Mouse (Mus musculus): ENCODE results near the gene Sgip1.
A peak's percentile ranks its signal among the peaks of the same experiment; 100 is the strongest.

The Sgip1 gene

DNA sequence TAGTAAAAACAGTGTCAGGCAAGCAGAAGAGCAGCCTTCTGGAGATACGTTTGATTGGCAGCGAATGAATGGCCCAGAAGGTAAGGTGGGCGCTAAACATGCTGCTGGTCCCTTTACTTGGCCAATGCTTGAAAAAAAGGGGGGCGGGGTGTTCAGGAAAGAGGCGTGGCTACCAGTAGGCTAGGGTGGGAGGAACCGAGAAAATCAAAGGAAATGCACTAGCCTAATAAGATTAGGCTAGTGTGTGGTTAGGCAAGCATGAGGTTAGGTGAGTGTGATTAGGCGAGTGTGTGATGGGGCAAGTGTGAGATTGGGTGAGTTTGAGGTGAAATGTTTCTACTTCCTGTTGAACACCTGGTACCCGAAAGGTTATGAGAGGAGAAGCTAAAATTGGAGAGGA, at the start of gene Sgip1:
Gene Sgip1 (plus strand): TSS at position 11 of the 400 bp plus-strand sequence.
- DNase-seq: no peak

DNA sequence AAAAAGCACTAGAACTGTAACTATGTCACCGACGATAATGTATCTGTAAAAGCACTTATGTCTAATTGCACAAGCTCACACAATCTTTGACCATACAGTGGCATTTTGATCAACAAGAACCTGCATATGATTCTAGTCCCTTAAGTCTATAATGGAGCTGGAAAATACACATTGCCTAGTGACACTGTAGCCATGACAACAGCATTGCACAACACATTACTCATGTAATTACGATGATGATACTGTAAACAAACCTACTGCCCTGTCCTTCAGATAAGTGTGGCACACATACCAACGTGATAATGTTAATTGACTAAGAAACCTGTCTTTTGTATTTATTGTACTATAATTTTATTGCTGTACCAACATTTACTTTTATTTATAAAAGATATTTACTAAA, 49.7 kb upstream of the Sgip1 start:
- DNase-seq: no peak

DNA sequence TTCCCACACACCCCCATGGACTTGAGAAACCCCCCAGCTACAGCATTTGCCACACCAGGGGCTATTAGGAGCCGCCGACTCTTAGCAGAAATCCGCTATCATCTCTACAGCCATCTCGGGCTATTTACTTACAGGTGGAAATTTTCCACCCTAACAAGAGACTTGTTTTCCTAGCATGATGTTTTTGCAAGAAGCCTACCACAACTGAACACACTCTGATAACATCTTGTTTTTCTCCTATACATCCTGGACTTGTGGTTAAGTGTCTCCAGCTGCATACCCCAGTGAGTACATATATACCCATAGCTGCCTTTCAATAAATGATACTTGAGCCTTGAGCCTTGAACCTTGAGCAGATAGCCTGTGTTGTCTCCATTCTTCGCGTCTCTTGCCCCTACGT, 43.1 kb upstream of the Sgip1 start:
- no peak for DNase-seq

- no peak for DNase-seq
These were observed 29.4 kb upstream of the Sgip1 start for GRCm38 (mm10) chr4:102711731-102712130.

DNA sequence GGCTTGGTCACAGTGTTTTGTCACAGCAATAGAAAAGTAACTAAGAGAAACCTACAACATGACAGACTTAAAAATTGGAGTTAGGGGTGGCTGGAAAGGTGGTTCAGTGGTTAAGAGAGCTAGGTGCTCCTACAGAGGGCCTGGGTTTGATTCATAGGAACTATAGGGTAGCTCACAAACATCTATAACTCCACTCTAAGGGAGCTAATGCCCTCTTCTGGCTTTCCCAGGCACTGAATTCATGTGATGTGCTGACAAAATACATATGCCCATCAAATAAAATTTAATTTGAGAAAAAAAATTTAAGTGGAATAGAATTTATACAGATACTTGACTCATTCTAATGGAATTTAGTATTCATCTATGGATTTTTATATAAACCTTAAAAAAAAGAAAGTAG, 25.6 kb upstream of the Sgip1 start:
- DNase-seq: no peak

DNA sequence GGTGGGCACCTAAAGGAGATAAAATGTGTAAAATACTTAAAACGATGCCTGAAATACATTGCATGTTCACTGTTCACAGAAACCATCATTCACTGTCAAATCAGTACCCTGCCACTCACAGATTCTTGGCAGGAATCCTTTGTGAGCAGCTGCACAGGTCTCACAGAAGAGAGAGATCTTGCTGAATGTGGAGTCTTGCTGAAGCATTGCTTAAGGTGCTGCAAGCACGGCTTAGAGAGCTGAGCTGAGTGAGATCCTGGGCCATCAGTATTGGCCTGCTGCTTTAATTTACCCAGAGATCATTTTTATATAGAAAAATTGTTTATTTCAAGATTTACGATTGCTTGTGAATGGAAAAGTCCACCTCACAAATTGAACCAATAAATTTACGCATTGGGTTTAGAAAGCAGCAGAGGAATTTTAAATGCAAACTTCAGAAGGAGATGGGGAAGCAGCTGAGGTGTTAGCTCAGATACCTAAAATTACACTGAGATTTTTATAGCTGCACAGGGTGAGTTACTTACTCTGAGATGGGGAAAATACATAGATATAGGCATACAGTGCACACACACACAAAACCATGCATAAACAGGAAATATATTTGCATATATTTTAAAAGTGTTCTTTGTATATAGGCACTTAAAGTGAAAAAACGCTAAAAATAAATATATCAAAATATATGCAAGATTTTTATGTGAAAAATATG, 23.8 kb upstream of the Sgip1 start:
- no peak for DNase-seq

GRCm38 (mm10) chr4:102719535-102719934, 21.6 kb upstream of the Sgip1 start:
- DNase-seq: no peak

DNA sequence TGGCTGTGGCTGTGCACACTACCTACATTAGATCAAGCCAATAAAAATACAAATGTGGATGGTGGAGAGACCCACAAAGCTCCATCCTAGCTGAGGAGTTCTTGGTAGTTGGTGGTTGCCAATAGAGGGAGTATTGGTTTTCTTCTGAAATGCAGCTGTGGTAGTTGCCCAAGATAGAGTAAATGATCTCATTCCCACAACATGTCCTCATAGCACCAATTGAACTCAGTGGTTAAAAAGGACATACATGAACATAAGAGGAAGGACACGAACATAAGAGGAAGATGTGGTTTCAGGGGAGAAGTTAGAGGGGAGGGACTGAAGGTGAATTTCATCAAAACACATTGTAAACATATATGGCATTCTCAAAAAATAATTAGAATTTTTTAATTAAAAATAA, 21.1 kb upstream of the Sgip1 start:
- DNase-seq: no peak

- DNase-seq: no peak
These were observed 16.7 kb upstream of the Sgip1 start for GRCm38 (mm10) chr4:102724442-102724841.

GRCm38 (mm10) chr4:102730976-102731375, 10.1 kb upstream of the Sgip1 start:
- DNase-seq: no peak

- DNase-seq: no peak
These were observed 7.0 kb upstream of the Sgip1 start for GRCm38 (mm10) chr4:102734022-102734657.

DNA sequence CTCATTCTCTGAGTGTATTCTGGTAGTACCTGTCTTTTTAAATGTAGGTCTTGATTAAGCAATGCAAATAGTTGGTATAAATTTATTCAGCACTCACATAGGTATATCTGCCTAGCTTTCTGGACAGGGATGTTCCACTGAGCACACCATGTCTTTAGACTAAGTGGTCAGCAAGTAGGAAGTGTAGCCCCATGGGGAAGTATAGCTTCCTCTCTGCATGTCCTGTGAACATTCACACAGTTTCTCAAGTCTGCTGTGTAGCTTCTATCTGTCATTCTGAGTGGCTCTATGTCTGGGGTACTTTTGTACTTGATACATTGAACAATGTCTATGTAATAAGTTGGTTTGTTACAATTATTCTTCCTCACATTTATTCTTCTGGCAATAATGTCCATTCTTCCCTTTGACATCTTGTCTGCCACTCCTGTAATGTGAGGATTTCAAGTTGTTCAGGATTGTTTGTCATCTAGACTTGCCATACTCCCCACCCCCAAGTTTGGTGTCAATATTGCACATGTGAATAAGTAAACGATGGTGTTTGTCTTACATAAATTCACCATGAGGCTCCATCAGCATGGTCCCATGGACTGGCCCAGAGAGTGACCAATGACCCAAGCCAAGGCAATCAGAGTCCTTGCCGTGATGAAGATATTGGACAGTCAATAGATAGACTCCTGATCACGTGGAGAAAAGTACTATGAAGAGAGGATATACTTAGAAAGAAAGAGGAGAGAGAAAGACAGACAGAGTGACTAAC, 12.4 kb downstream of the Sgip1 start:
- DNase-seq: peak; percentile 55

GRCm38 (mm10) chr4:102759095-102759890, 18.2 kb downstream of the Sgip1 start:
- DNase-seq: peak; percentile 94

DNA sequence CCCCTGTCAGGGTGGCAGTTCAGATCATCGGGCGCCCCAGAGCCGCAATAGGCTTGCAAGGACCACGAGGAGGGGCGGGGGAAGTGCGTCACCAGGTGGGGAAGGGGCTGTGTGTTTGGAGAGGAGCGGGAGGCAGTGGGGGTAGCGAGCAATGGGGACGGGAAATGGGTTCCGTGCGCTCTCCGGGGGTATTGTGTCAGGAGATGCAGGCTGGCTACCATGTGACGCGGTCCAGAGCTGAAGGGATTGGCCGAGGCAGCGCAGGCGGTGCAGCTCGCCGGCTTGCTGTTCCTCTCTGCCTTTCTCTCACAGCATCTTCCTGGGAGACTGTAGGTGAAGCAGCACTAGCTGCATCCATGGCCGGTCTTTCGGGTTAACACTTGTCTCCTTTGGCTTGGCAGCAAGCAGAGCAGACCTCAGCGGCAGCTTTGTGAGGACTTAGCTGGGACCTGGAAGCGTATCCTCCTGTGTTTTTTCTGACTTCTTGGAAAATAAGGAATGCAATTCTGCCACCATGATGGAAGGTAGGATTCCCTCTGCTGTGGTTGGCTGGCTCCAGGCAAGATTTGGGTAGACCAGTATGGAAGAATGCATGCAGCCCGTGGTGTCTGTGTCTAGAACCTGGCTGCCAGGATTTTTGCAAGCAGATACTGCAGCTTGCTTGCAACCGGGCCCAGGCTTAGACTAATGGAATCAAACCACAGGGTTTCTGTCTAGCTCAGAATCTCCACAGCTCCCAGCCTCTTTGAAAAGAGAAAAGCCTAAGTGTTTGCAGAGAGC, 19.1 kb downstream of the Sgip1 start:
- DNase-seq: peak; percentile 98

- DNase-seq: peak; percentile 29
These were observed 21.0 kb downstream of the Sgip1 start for GRCm38 (mm10) chr4:102762075-102762474.

- DNase-seq: peak; percentile 28
These were observed 28.0 kb downstream of the Sgip1 start for GRCm38 (mm10) chr4:102769070-102769469.

DNA sequence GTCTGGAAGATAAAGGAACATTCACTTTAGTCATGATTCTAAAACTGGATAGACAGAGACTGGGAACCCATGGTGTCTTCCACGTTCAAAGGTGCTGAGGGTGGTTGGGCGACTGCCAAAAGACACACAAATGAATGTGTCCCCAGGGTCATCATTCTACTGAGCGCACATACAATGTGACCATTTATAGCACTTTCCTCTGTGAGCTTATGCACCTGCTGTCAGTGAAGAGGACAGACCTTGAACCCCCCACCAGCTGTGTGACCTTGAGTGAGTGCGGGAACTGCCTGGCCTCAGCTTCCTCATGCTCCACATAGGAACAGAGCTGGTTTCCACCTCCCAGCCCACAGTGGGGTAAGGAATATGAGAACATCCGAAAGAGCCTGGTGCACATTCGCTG, 28.8 kb downstream of the Sgip1 start:
- peak; percentile 77 for DNase-seq

DNA sequence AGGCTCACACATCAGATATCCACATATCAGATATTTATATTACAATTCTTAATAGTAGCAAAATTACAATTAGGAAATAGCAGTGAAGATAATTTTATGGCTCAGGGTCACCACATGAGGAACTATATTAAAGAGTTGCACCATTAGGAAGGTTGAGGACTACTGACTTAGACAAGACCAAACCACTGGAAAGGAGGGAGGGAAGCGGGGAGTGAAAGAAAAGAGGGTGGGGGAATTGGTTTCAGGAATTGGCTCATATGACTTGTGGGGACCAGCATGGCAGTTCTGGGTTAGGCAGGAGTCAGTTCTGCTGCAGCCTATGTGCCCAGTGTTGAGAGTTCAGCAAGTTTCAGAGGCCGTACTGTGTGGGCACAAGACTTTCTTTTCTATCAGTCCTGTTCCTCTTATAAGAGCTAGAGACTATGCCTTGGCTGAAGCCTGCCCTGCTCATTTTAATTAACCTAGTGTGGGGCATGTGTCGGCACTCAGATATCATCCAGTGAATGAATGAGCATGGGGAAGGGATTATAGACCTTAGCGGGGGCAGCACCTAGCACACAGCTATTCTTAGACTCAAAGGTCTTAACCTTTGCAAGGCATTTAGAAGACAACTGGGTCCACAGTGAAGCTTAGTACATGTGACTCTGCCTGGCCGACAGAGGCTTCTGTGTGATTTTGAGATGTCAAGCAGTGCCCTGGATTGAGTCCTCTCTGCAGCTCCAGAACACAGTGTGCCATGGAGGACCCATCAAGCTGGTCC, 30.7 kb downstream of the Sgip1 start:
- peak; percentile 55 for DNase-seq

- peak; percentile 41 for DNase-seq
These were observed 32.1 kb downstream of the Sgip1 start for GRCm38 (mm10) chr4:102773225-102773624.

DNA sequence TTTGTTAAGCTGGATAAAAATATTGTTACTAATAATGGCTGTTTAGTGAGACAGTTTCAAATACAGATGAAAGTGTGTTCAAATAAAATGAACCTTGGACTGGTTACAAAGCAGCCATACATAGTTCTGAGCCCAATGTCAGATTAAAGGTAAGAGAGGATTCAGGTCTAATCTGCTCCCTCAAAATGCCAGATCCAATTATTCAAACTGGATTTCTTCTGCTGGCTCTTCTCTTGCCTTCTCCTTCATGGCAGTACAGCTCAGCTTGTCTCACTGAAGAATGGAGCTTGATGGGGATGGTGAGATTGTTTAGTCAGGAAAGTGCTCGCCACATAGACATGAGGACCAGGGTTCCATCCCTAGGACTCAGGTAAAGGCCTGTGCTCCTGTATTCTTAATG, 32.7 kb downstream of the Sgip1 start:
- DNase-seq: no peak

DNA sequence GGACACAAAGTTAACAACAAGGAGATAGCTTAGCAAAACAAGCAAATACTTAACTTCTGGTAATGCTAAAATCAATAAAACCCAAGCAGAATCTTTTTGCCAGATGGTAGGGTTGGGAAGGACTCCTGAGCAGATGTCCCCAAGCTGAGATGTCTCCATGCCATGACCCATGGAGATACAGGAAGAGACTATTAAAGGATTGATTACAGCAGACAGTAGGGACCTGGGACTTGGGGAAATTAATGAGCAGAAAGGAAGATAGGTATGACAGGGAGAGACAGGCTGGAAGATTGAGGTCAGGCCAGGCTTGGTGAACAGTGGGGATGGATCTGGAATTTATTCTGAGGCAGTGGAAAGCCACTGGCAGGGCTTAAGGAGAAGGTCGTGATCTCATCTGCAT, 33.5 kb downstream of the Sgip1 start:
- DNase-seq: peak; percentile 68
